Mouse (Mus musculus): Measurements from ENCODE around the gene Dysf. TPM values are rescaled to one million over a fixed set of nuclear protein-coding genes. Genes with fewer than 3 reads are reported as not detected.

The Dysf gene
- polyA plus RNA-seq, 1 experiment: not detected

DNA sequence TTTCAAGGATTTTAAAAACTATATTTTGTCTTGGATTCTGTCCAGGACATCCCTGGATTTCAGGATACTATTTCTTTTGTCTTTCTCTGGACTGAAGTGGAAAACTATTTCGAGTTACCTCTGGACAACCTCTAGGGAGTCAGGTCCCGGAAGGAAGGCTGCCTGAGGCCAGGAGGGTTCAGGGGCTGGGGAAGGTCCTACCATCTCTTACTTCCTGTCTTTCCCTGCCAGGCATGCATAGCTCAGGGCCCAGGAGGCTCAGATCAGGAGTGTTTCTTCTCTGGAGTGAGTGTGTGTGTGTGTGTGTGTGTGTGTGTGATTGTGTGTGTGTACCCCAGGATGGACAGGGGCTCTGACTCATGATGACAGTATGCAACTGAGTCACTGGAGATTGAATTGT is 40.5 kb downstream of the Dysf start:
- Histone ChIP-seq H3K4me3 (replicated peaks) (no peak overlapping the region), H3K27me3 (replicated peaks) (peaks cover 18% of the 10 kb centered on the region), H3K36me3 (replicated peaks; ENCODE audit: low read length) (no peaks in the 10 kb centered on the region), H3K4me1 (peaks cover 2% of the 10 kb centered on the region; the same call in 1 of the 2 replicates), H3K9me3 (no peaks in the 10 kb centered on the region)
- no peak for TF ChIP-seq FLI1 (IDR thresholded peaks at IDR 0.05; ENCODE audit: low read length)

GRCm38 (mm10) chr6:84050238-84050637 is 41.8 kb downstream of the Dysf start:
- Histone ChIP-seq H3K36me3 (replicated peaks; ENCODE audit: low read length) (no peaks in the 10 kb centered on the region), H3K9me3 (no peaks in the 10 kb centered on the region), H3K4me3 (replicated peaks) (no peak overlapping the region), H3K27me3 (replicated peaks) (peaks cover 19% of the 10 kb centered on the region), H3K4me1 (peaks cover 5% of the 10 kb centered on the region; the same call in 1 of the 2 replicates)
- TF ChIP-seq GATA1 (IDR thresholded peaks at IDR 0.05; ENCODE audit: borderline replicate concordance, low read length) (no peak), FLI1 (IDR thresholded peaks at IDR 0.05; ENCODE audit: low read length) (no peak)

GRCm38 (mm10) chr6:84051032-84051431 is 42.6 kb downstream of the Dysf start:
- Histone ChIP-seq H3K4me1 (peaks cover 5% of the 10 kb centered on the region; the same call in 1 of the 2 replicates), H3K9me3 (no peaks in the 10 kb centered on the region), H3K36me3 (replicated peaks; ENCODE audit: low read length) (no peaks in the 10 kb centered on the region), H3K27me3 (replicated peaks) (peaks cover 19% of the 10 kb centered on the region), H3K4me3 (replicated peaks) (no peak overlapping the region)
- TF ChIP-seq GATA1 (IDR thresholded peaks at IDR 0.05; ENCODE audit: borderline replicate concordance, low read length) (no peak), FLI1 (IDR thresholded peaks at IDR 0.05; ENCODE audit: low read length) (no peak)

- Histone ChIP-seq H3K36me3 (replicated peaks; ENCODE audit: low read length) (no peaks in the 10 kb centered on the region), H3K27me3 (replicated peaks) (peaks cover 43% of the 10 kb centered on the region), H3K4me1 (peaks cover 12% of the 10 kb centered on the region), H3K4me3 (replicated peaks) (no peak overlapping the region), H3K9me3 (no peaks in the 10 kb centered on the region)
- TF ChIP-seq GATA1 (IDR thresholded peaks at IDR 0.05; ENCODE audit: borderline replicate concordance, low read length) (no peak), FLI1 (IDR thresholded peaks at IDR 0.05; ENCODE audit: low read length) (no peak)
Observed at GRCm38 (mm10) chr6:84053874-84054530, 45.6 kb downstream of the Dysf start.

DNA sequence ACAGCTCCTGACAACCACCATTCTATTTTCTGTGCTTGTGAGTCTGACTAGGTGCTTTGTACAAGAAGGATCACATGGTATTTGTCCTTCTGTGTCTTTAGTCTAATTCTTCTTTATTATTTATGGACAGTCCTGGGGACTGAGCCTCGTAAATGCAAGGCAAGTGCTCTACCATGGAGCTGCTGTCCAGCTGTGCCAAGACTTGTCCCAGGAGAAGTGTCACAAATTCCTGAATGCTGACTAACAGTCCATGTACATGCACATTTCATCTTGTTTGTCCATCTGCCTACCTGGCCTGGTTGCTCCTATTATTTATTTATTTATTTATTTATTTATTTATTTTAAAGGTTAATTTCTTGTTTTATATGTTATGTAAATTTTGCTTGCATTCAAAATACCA is 47.2 kb downstream of the Dysf start:
- TF ChIP-seq FLI1 (IDR thresholded peaks at IDR 0.05; ENCODE audit: low read length) (no peak), GATA1 (IDR thresholded peaks at IDR 0.05; ENCODE audit: borderline replicate concordance, low read length) (no peak)
- Histone ChIP-seq H3K4me3 (replicated peaks) (no peak overlapping the region), H3K27me3 (replicated peaks) (peaks cover 50% of the 10 kb centered on the region)

GRCm38 (mm10) chr6:84057216-84057615 is 48.8 kb downstream of the Dysf start:
- Histone ChIP-seq H3K9me3 (no peaks in the 10 kb centered on the region), H3K4me3 (replicated peaks) (no peak overlapping the region), H3K27me3 (replicated peaks) (peaks cover 51% of the 10 kb centered on the region), H3K4me1 (peaks cover 13% of the 10 kb centered on the region), H3K36me3 (replicated peaks; ENCODE audit: low read length) (no peaks in the 10 kb centered on the region)
- TF ChIP-seq GATA1 (IDR thresholded peaks at IDR 0.05; ENCODE audit: borderline replicate concordance, low read length) (no peak), FLI1 (IDR thresholded peaks at IDR 0.05; ENCODE audit: low read length) (no peak)

More for the DNA sequence above, 47.2 kb downstream of the Dysf start:
- peaks cover 13% of the 10 kb centered on the region for H3K4me1 ChIP-seq
- H3K36me3 ChIP-seq (replicated peaks; ENCODE audit: low read length): no peaks in the 10 kb centered on the region
- no peaks in the 10 kb centered on the region for H3K9me3 ChIP-seq

GRCm38 (mm10) chr6:84058671-84059141 is 50.3 kb downstream of the Dysf start:
- Histone ChIP-seq H3K4me3 (replicated peaks) (no peak overlapping the region), H3K9me3 (no peaks in the 10 kb centered on the region), H3K27me3 (replicated peaks) (peaks cover 59% of the 10 kb centered on the region), H3K36me3 (replicated peaks; ENCODE audit: low read length) (no peaks in the 10 kb centered on the region), H3K4me1 (peaks cover 13% of the 10 kb centered on the region)
- TF ChIP-seq GATA1 (IDR thresholded peaks at IDR 0.05; ENCODE audit: borderline replicate concordance, low read length) (no peak), FLI1 (IDR thresholded peaks at IDR 0.05; ENCODE audit: low read length) (no peak)

- Histone ChIP-seq H3K36me3 (replicated peaks; ENCODE audit: low read length) (no peaks in the 10 kb centered on the region), H3K27me3 (replicated peaks) (peaks cover 56% of the 10 kb centered on the region), H3K4me1 (peaks cover 8% of the 10 kb centered on the region), H3K4me3 (replicated peaks) (no peak overlapping the region), H3K9me3 (no peaks in the 10 kb centered on the region)
- TF ChIP-seq GATA1 (IDR thresholded peaks at IDR 0.05; ENCODE audit: borderline replicate concordance, low read length) (no peak), FLI1 (IDR thresholded peaks at IDR 0.05; ENCODE audit: low read length) (no peak)
Observed at GRCm38 (mm10) chr6:84059771-84060414, 51.5 kb downstream of the Dysf start.

GRCm38 (mm10) chr6:84061328-84061727 is 52.9 kb downstream of the Dysf start:
- Histone ChIP-seq H3K27me3 (replicated peaks) (peaks cover 59% of the 10 kb centered on the region), H3K36me3 (replicated peaks; ENCODE audit: low read length) (no peaks in the 10 kb centered on the region), H3K4me3 (replicated peaks) (no peak overlapping the region), H3K4me1 (peaks cover 8% of the 10 kb centered on the region), H3K9me3 (no peaks in the 10 kb centered on the region)
- no peak for TF ChIP-seq GATA1 (IDR thresholded peaks at IDR 0.05; ENCODE audit: borderline replicate concordance, low read length)
- no peak for TF ChIP-seq FLI1 (IDR thresholded peaks at IDR 0.05; ENCODE audit: low read length)

- TF ChIP-seq GATA1 (IDR thresholded peaks at IDR 0.05; ENCODE audit: borderline replicate concordance, low read length): no peak
- no peak for TF ChIP-seq FLI1 (IDR thresholded peaks at IDR 0.05; ENCODE audit: low read length)
- H3K9me3 ChIP-seq: no peaks in the 10 kb centered on the region
- H3K27me3 ChIP-seq (replicated peaks): peaks cover 56% of the 10 kb centered on the region
- no peaks in the 10 kb centered on the region for H3K36me3 ChIP-seq (replicated peaks; ENCODE audit: low read length)
- H3K4me1 ChIP-seq: peaks cover 9% of the 10 kb centered on the region
- H3K4me3 ChIP-seq (replicated peaks): no peak overlapping the region
Observed at GRCm38 (mm10) chr6:84062541-84062940, 54.2 kb downstream of the Dysf start.

Data from megakaryocyte, embryonic 14.5 days (primary cell).